ENCODE assay signal across 27 mouse cellular contexts in genomic region chr5:5030431-5030830, GRCm38 (mm10).
DNase-seq lines count a peak whose midpoint lies in the region; ATAC-seq and TF ChIP-seq lines count a peak whose summit lies in the region.
"Had no signal": no experiment of that assay in that cellular context is flagged by ENCODE, and none has a peak within 500 bp of the region (broad histone marks: within the 10 kb centered on the region; RNA-seq: fewer than 3 reads in every experiment).

No protein-coding gene starts in this region.

- no peak overlapping the region for H3K4me2 ChIP-seq in lung, embryonic 14.5 days
- H3K4me2 ChIP-seq: embryonic facial prominence, embryonic 13.5 days; embryonic facial prominence, embryonic 15.5 days; forebrain, embryonic 12.5 days had no signal

- no peaks in the 10 kb centered on the region for H3K9me3 ChIP-seq in lung, embryonic 14.5 days (ENCODE audit: low read depth, low read length)
- H3K9me3 ChIP-seq: embryonic facial prominence, embryonic 13.5 days; embryonic facial prominence, embryonic 15.5 days; forebrain, embryonic 10.5 days; forebrain, embryonic 12.5 days; G1E had no signal

- ATAC-seq in lung, embryonic 14.5 days (ENCODE audit: insufficient read depth) = no peak
- ATAC-seq: CD4-positive, CD25-positive, alpha-beta regulatory T cell, adult 4 months; forebrain, embryonic 14.5 days; forebrain, embryonic 16.5 days had no signal

- 40% methylated on average over 2 of the region's 2 CpGs for WGBS in lung, embryonic 14.5 days
- WGBS in kidney, adult 2 months = 79% methylated on average over 2 of the region's 2 CpGs

- TF ChIP-seq CTCF in lung, embryonic 14.5 days (IDR thresholded peaks at IDR 0.05; ENCODE audit: low read depth) = no peak
- TF ChIP-seq CTCF in kidney, adult 2 months (conservative IDR thresholded peaks at IDR 0.05; ENCODE audit: insufficient read depth, insufficient read length, low read depth, low read length) = no peak

- TF ChIP-seq POLR2A in kidney, adult 2 months (IDR thresholded peaks at IDR 0.05; ENCODE audit: low read depth, low read length) = no peak

- H3K36me3 ChIP-seq in lung, embryonic 14.5 days (ENCODE audit: insufficient read depth) = no peaks in the 10 kb centered on the region
- H3K36me3 ChIP-seq in kidney, adult 2 months (ENCODE audit: control insufficient read depth, insufficient read depth, low read length) = no peaks in the 10 kb centered on the region
- H3K36me3 ChIP-seq: embryonic facial prominence, embryonic 13.5 days; embryonic facial prominence, embryonic 15.5 days; forebrain, embryonic 10.5 days; forebrain, embryonic 12.5 days; G1E had no signal

- H3K27me3 ChIP-seq in lung, embryonic 14.5 days (ENCODE audit: insufficient read depth, low read length) = no peaks in the 10 kb centered on the region
- H3K27me3 ChIP-seq in kidney, adult 2 months (replicated peaks; ENCODE audit: control insufficient read depth, insufficient read depth, low read length) = no peaks in the 10 kb centered on the region
- H3K27me3 ChIP-seq: CH12.LX; embryonic facial prominence, embryonic 13.5 days; embryonic facial prominence, embryonic 15.5 days; forebrain, embryonic 12.5 days had no signal

- H3K4me3 ChIP-seq in lung, embryonic 14.5 days (ENCODE audit: low read depth, low read length) = no peak overlapping the region
- no peak overlapping the region for H3K4me3 ChIP-seq in kidney, adult 2 months (ENCODE audit: insufficient read depth, low read depth, low read length)
- H3K4me3 ChIP-seq: embryonic facial prominence, embryonic 13.5 days; embryonic facial prominence, embryonic 15.5 days; erythroblast, embryonic 14.5 days; forebrain, embryonic 10.5 days; forebrain, embryonic 12.5 days had no signal

- H3K27ac ChIP-seq in lung, embryonic 14.5 days (ENCODE audit: low read depth) = no peak overlapping the region
- no peak overlapping the region for H3K27ac ChIP-seq in kidney, adult 2 months (ENCODE audit: insufficient read depth, low read depth, low read length)
- H3K27ac ChIP-seq: embryonic facial prominence, embryonic 13.5 days; embryonic facial prominence, embryonic 15.5 days; forebrain, embryonic 10.5 days; forebrain, embryonic 12.5 days had no signal

- no peaks in the 10 kb centered on the region for H3K4me1 ChIP-seq in lung, embryonic 14.5 days (ENCODE audit: insufficient read depth)
- no peaks in the 10 kb centered on the region for H3K4me1 ChIP-seq in kidney, adult 2 months (ENCODE audit: control insufficient read depth, insufficient read depth, low read length)
- H3K4me1 ChIP-seq: embryonic facial prominence, embryonic 13.5 days; embryonic facial prominence, embryonic 15.5 days; forebrain, embryonic 10.5 days had no signal

- no peak overlapping the region for H3K9ac ChIP-seq in lung, embryonic 14.5 days
- H3K9ac ChIP-seq: embryonic facial prominence, embryonic 13.5 days; embryonic facial prominence, embryonic 15.5 days; forebrain, embryonic 12.5 days had no signal

- DNase-seq in lung, embryonic 14.5 days = peak; percentile 24
- no peak for DNase-seq in lung, postnatal 14 days
- peak; percentile 80 for DNase-seq in NIH3T3 (ENCODE audit: low read depth)
- peak; percentile 29 for DNase-seq in brain, adult 2 months (ENCODE audit: low read depth, low spot score)
- no peak for DNase-seq in left cerebral cortex, adult 9 months (ENCODE audit: low spot score in 2 of 2)
- no peak for DNase-seq in kidney, adult 2 months
- DNase-seq in lung, adult 18-20 months = no peak
- DNase-seq: adrenal gland, adult 8-10 months; adrenal gland, postnatal 36 days; B cell, adult 2 months; cerebellum, adult 11 months; cerebellum, adult 18-20 months; cerebellum, adult 8-10 months; cerebellum, adult 9-11 months; cerebellum, postnatal 14 days; cerebellum, postnatal 36 days; embryo, embryonic 11 days had no signal

Comparison
In these comparisons a context has a peak if more than half of its experiments do, and no peak if none do; other contexts are left out.
1. DNase-seq: peak in lung, embryonic 14.5 days (single experiment), NIH3T3 (single experiment) and brain, adult 2 months (single experiment); none in lung, postnatal 14 days (single experiment), left cerebral cortex, adult 9 months (0 of 2), kidney, adult 2 months (single experiment) and lung, adult 18-20 months (0 of 2).